Mouse (Mus musculus): ENCODE data around the gene Trem3.

The Trem3 gene

GRCm38 (mm10) chr17:48247221-48247928 lies at the start of gene Trem3:
Gene Trem3 (plus strand): TSS chr17:48247777.
- DNase-seq (ENCODE audit: low read depth, low spot score): peak; percentile 10

GRCm38 (mm10) chr17:48203086-48203485 lies 44.5 kb upstream of the Trem3 start:
- no peak for DNase-seq (ENCODE audit: low read depth, low spot score)

GRCm38 (mm10) chr17:48212596-48212995 lies 35.0 kb upstream of the Trem3 start:
- DNase-seq (ENCODE audit: low read depth, low spot score): no peak

GRCm38 (mm10) chr17:48213511-48213910 lies 34.1 kb upstream of the Trem3 start:
- DNase-seq (ENCODE audit: low read depth, low spot score): no peak

- DNase-seq (ENCODE audit: low read depth, low spot score): no peak
Measured at GRCm38 (mm10) chr17:48215429-48215828, 32.1 kb upstream of the Trem3 start.

- DNase-seq (ENCODE audit: low read depth, low spot score): no peak
Measured at GRCm38 (mm10) chr17:48230680-48231079, 16.9 kb upstream of the Trem3 start.

GRCm38 (mm10) chr17:48232518-48232917 lies 15.1 kb upstream of the Trem3 start, which contains the start of gene Trem1:
Gene Trem1 (plus strand): TSS chr17:48232768.
- peak; percentile 3 for DNase-seq (ENCODE audit: low read depth, low spot score)

- DNase-seq (ENCODE audit: low read depth, low spot score): no peak
Measured at GRCm38 (mm10) chr17:48233789-48234188, 13.8 kb upstream of the Trem3 start.

- no peak for DNase-seq (ENCODE audit: low read depth, low spot score)
Measured at GRCm38 (mm10) chr17:48234550-48234949, 13.0 kb upstream of the Trem3 start.

GRCm38 (mm10) chr17:48235773-48236370 lies 11.7 kb upstream of the Trem3 start:
- no peak for DNase-seq (ENCODE audit: low read depth, low spot score)

GRCm38 (mm10) chr17:48237621-48238020 lies 10.0 kb upstream of the Trem3 start:
- DNase-seq (ENCODE audit: low read depth, low spot score): no peak

GRCm38 (mm10) chr17:48249039-48249438 lies 1.5 kb downstream of the Trem3 start:
- no peak for DNase-seq (ENCODE audit: low read depth, low spot score)

GRCm38 (mm10) chr17:48249501-48249900 lies 1.9 kb downstream of the Trem3 start:
- no peak for DNase-seq (ENCODE audit: low read depth, low spot score)

- DNase-seq (ENCODE audit: low read depth, low spot score): no peak
Measured at GRCm38 (mm10) chr17:48250631-48251030, 3.1 kb downstream of the Trem3 start.

- no peak for DNase-seq (ENCODE audit: low read depth, low spot score)
Measured at GRCm38 (mm10) chr17:48256575-48256974, 9.0 kb downstream of the Trem3 start.

GRCm38 (mm10) chr17:48261868-48262267 lies 14.3 kb downstream of the Trem3 start:
- DNase-seq (ENCODE audit: low read depth, low spot score): no peak

GRCm38 (mm10) chr17:48263741-48264362 lies 16.3 kb downstream of the Trem3 start, which contains the start of gene Treml4:
Gene Treml4 (plus strand): TSS chr17:48264295.
- no peak for DNase-seq (ENCODE audit: low read depth, low spot score)

- no peak for DNase-seq (ENCODE audit: low read depth, low spot score)
Measured at GRCm38 (mm10) chr17:48264662-48265061, 17.1 kb downstream of the Trem3 start.

GRCm38 (mm10) chr17:48266138-48266537 lies 18.6 kb downstream of the Trem3 start:
- DNase-seq (ENCODE audit: low read depth, low spot score): no peak

GRCm38 (mm10) chr17:48266610-48267304 lies 19.2 kb downstream of the Trem3 start:
- DNase-seq (ENCODE audit: low read depth, low spot score): no peak

GRCm38 (mm10) chr17:48267591-48267990 lies 20.0 kb downstream of the Trem3 start:
- DNase-seq (ENCODE audit: low read depth, low spot score): no peak

GRCm38 (mm10) chr17:48268276-48268675 lies 20.7 kb downstream of the Trem3 start:
- no peak for DNase-seq (ENCODE audit: low read depth, low spot score)

Data from skeletal muscle tissue, adult 2 months (tissue).